Mouse (Mus musculus): ENCODE data around the gene Tekt1. TPM values are rescaled to one million over a fixed set of nuclear protein-coding genes. Genes with fewer than 3 reads are reported as not detected.

Gene Tekt1
- 6.6 and 11.4 TPM in 2 replicates for polyA plus RNA-seq (2021; fragmentation: Nextera tagmentation)
- long read RNA-seq, experiment 1, transcript Tekt1-203 (8 exons, 1,397 nt): major isoform, 5 of 7 reads
- long read RNA-seq, experiment 1, partial matches to known transcripts: 0 of 7 reads
- long read RNA-seq, experiment 1, other reads (novel, unspliced or antisense): 2 of 7 reads
- long read RNA-seq, experiment 2, partial matches to known transcripts: 1 of 6 reads
- long read RNA-seq, experiment 2, other reads (novel, unspliced or antisense): 1 of 6 reads

GRCm38 (mm10) chr11:72362347-72362741 lies at the start of gene Tekt1:
Gene Tekt1 (minus strand): TSS chr11:72362442.

GRCm38 (mm10) chr11:72411093-72411921 lies 49.1 kb upstream of the Tekt1 start, which contains the start of gene Smtnl2:
Gene Smtnl2 (minus strand): TSS chr11:72411713.

GRCm38 (mm10) chr11:72314151-72314895 lies 47.9 kb downstream of the Tekt1 start, which contains the start of gene Fbxo39:
Gene Fbxo39 (plus strand): TSS chr11:72314444.

GRCm38 (mm10) chr11:72301334-72301733 lies 60.9 kb downstream of the Tekt1 start, which contains the start of gene Xaf1:
Gene Xaf1 (plus strand): TSS chr11:72301629.

Small RNA genes within 50 kb of the gene (microRNA-seq; reads per million reads assigned to microRNA genes)
- not detected for gene Mir6338

Other genes starting within 250 kb of the Tekt1 start
- gene Pitpnm3, start 226.7 kb downstream of the Tekt1 start, polyA plus RNA-seq (2021; fragmentation: Nextera tagmentation): 3.2 and 4.2 TPM in 2 replicates
- 0.05 and 0.08 TPM in 2 replicates for gene Gm43951, start 155.6 kb downstream of the Tekt1 start, polyA plus RNA-seq (2021; fragmentation: Nextera tagmentation)
- 2.5 and 3.0 TPM in 2 replicates for gene 4933427D14Rik, start 155.0 kb downstream of the Tekt1 start, polyA plus RNA-seq (2021; fragmentation: Nextera tagmentation)
- 142 and 143 TPM in 2 replicates for gene Txndc17, start 154.9 kb downstream of the Tekt1 start, polyA plus RNA-seq (2021; fragmentation: Nextera tagmentation)
- gene Med31, start 146.8 kb downstream of the Tekt1 start, polyA plus RNA-seq (2021; fragmentation: Nextera tagmentation): 30.2 and 32.5 TPM in 2 replicates
- 5.8 and 8.2 TPM in 2 replicates for gene Slc13a5, start 95.2 kb downstream of the Tekt1 start, polyA plus RNA-seq (2021; fragmentation: Nextera tagmentation)
- 10.8 and 14.8 TPM in 2 replicates for gene Xaf1, start 60.8 kb downstream of the Tekt1 start, polyA plus RNA-seq (2021; fragmentation: Nextera tagmentation)
- not detected in 2 replicates for gene Fbxo39, start 48.0 kb downstream of the Tekt1 start, polyA plus RNA-seq (2021; fragmentation: Nextera tagmentation)
- 0.80 and 1.1 TPM in 2 replicates for gene Smtnl2, start 49.3 kb upstream of the Tekt1 start, polyA plus RNA-seq (2021; fragmentation: Nextera tagmentation)
- 0.16 and 0.21 TPM in 2 replicates for gene Ggt6, start 73.1 kb upstream of the Tekt1 start, polyA plus RNA-seq (2021; fragmentation: Nextera tagmentation)
- gene Mybbp1a, start 78.9 kb upstream of the Tekt1 start, polyA plus RNA-seq (2021; fragmentation: Nextera tagmentation): 9.0 and 9.3 TPM in 2 replicates
- 5.6 and 5.7 TPM in 2 replicates for gene Spns2, start 127.5 kb upstream of the Tekt1 start, polyA plus RNA-seq (2021; fragmentation: Nextera tagmentation)
- gene Spns3, start 188.1 kb upstream of the Tekt1 start, polyA plus RNA-seq (2021; fragmentation: Nextera tagmentation): 0.24 and 0.30 TPM in 2 replicates
- gene Ube2g1, start 244.8 kb upstream of the Tekt1 start, polyA plus RNA-seq (2021; fragmentation: Nextera tagmentation): 17.5 and 18.2 TPM in 2 replicates